Mouse (Mus musculus) spleen, embryonic (tissue): ENCODE results near the gene Apbb2.

ENCODE experiments used
- CTCF ChIA-PET: fragments of 350-600 bp; sonication (Branson Sonifier 250); formaldehyde crosslinking; loops from one replicate; lab custom pipeline; 2022; lab: Charles Lee

The Apbb2 gene

DNA sequence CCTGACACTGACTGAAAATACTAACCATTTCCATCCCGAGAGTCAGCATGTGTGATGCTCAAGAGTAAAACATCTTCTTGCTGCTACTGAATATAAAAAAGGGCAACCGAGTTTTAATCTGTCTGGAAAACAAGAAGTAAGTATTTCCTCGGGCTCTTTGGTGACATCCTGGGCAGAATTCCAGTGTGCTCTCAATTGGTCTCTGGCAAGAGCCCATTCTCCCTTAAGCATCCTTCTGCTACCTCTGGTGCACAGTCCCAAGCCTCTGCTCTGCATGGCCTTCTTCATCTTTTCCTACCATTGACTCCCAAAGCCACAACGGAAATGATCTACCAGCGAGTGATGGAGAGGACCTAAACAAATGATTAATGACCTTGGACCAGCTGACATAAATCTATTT is 99.1 kb downstream of the Apbb2 start:
- CTCF ChIA-PET: no interaction called here

DNA sequence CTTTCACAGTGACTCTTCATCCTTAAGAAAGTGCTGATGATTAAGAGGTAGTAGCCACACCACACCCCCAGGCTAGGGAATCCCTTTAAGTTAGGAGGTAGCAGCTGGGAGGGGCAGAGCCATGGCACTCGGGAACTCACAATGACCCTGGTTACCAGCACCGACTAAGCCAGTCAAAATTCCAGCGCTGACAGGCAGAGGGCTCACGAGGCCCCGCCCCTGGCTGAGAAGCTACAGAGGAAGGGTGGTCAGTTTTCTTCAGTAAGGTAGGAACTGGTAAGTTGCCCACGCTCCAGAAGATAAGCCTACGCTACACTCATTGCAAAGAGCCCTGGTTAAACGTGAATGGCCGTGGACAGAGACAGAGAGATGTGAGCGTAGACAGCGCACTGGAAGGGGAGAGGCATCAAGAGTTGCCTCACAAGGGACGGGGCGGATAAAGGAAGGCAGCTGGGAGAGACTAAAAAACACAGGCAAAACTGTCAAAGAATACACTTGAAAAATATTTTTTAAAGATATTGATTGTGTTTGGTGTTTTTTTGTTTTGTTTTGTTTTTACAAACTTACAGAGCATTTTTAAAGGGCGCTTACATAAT is 100.1 kb downstream of the Apbb2 start:
- CTCF ChIA-PET: interaction anchor here (0.6 kb wide), 1 partner anchor 100 kb away, joined by 6 read pairs; the partner anchor contains the start of gene Apbb2

- CTCF ChIA-PET: interaction anchor here (0.6 kb wide), 1 partner anchor 101 kb away, joined by 6 read pairs; the partner anchor contains the start of gene Apbb2
Observed at GRCm38 (mm10) chr5:66517503-66517902, 101.1 kb downstream of the Apbb2 start.

DNA sequence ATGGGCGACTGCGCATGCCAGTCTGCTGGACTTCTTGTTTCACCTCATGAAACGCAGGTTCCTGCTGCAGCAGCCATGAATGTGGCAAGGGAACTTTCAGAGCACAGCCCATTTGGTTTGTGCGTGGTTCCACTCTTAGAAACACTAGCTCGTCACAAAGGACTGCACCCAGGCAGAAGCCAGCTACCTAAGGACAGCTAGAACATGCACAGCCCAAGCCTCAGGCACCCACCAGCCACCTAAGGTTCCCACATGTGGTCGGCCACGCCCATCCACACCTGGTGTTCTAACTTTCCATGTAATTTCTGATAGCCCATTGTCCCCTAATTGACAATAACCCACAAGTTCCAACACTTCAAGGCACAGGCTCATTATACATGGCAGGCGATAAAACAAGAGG is 102.3 kb downstream of the Apbb2 start:
- CTCF ChIA-PET: no interaction called here

- CTCF ChIA-PET: no interaction called here
Observed at GRCm38 (mm10) chr5:66515271-66515670, 103.3 kb downstream of the Apbb2 start.

DNA sequence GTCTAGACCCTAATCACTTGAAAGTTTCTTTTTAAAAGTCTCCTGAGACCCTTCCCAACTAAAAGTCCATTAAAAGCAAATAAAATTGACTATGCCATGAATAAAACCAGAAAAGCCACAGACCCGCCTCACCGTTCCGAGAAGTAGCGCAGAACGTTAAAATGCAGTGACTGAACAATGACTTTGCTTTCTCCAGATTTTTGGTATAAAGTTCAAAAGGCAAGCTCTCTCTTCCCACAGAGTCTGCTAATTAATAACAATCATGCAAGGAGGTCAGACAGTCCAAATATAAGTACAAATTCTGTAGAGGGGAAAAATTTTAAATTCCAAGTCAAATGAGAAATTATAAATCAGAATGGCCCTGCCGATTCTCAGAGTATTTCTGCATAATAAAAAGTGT is 103.9 kb downstream of the Apbb2 start:
- CTCF ChIA-PET: no interaction called here

GRCm38 (mm10) chr5:66513412-66513811 is 105.2 kb downstream of the Apbb2 start:
- CTCF ChIA-PET: no interaction called here

GRCm38 (mm10) chr5:66512519-66512918 is 106.1 kb downstream of the Apbb2 start:
- CTCF ChIA-PET: no interaction called here

GRCm38 (mm10) chr5:66510716-66511115 is 107.9 kb downstream of the Apbb2 start:
- CTCF ChIA-PET: interaction anchor here (0.6 kb wide), 1 partner anchor 13 kb away, joined by 3 read pairs; no protein-coding TSS in a partner anchor

DNA sequence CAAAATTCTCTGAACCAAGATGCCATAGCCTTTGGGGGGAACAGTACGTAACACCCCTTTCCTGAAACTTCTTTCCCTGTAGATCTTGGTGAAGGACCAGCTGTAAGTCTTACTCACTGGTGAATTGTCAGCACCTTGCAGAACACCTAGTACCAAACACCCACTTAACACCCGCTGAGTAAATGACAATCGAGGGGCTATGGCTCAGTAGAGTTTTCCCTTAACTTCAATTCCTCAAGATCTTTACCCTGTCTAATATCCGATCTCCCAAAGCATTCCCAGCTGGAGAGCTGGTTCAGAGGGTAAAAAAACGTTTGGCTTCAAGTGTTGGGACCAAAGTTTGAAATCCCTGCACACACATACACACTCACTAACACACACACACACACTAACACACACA is 109.4 kb downstream of the Apbb2 start:
- CTCF ChIA-PET: no interaction called here

DNA sequence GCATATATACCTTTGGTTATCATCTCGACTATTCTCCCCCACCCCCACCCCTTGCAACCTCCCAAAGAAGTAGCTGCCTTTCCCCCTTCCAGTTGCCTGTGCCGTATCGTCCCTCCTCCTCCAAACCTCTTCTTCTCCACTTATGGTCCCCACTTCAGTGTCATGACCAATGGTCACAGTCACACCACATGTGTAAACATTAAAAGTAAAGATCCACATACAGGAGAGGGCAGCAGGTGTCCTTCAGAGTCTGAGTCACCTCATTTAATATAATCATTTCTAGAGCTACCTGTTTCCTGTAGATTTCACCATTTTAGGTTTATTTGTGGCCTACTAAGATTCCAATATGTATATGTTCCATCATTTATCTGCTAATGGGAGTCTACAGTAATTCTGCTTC is 113.0 kb downstream of the Apbb2 start:
- CTCF ChIA-PET: interaction anchor here (0.5 kb wide), 1 partner anchor 32 kb away, joined by 3 read pairs; no protein-coding TSS in a partner anchor

- CTCF ChIA-PET: no interaction called here
Observed at GRCm38 (mm10) chr5:66505071-66505470, 113.5 kb downstream of the Apbb2 start.

DNA sequence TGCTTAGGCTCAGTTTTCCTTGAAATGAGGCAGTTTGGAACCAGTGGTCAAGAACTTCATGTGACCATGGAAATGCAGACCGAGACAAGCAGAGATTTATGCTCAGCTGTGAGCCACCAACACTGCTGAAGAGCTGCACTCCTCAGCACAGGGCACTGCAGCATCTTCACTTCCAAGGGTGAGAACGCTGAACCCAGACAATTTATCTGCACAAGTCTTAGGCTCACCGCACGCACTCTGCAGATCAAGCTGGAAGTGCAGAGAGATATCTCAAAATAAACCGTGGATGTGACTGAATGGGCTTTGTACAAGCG is 114.2 kb downstream of the Apbb2 start:
- CTCF ChIA-PET: no interaction called here

- CTCF ChIA-PET: no interaction called here
Observed at GRCm38 (mm10) chr5:66503557-66504433, 114.8 kb downstream of the Apbb2 start.

GRCm38 (mm10) chr5:66503033-66503432 is 115.6 kb downstream of the Apbb2 start:
- CTCF ChIA-PET: no interaction called here

- CTCF ChIA-PET: no interaction called here
Observed at GRCm38 (mm10) chr5:66499621-66500020, 119.0 kb downstream of the Apbb2 start.

DNA sequence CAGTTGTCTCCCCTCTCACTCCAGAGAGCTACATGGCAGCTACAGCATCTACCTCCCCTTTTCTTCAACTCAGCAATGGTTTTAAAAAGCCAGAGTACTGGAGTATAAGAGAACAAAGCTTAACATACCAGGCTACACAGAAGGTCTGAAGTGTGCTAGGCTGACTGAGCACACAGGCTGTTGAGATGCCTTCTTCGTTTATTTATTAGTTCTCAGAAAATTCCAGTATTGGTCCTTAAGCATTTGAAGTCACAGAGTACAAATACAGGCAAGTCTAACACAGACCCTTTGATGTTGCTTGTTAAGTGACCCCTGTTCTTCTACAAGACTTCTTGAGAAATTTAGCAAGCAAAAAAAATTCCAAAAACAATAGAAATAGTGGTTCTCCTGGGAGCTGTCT is 120.4 kb downstream of the Apbb2 start:
- CTCF ChIA-PET: no interaction called here

- CTCF ChIA-PET: no interaction called here
Observed at GRCm38 (mm10) chr5:66497479-66498087, 121.0 kb downstream of the Apbb2 start.

DNA sequence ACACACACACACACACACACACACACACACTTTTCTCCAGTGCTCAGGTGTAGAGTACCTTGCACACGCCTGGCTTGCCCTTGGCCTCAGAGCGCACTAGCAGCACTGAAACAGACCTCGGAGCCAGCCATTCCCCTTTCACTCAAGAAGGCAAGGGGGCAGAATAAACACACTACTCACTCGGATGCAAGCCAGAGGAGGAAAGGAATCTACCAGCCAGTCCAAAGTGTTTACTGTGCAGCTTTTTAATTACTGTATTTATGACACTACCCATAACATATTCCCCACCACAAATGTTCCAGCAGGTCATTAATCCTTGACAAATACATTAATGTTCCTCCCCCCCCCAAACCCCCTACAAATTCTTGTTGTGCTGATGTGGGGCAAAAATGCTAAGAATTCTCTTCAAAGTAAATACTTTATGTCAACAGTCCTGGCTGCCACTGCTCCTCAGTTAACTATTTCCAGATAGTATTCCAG is 121.7 kb downstream of the Apbb2 start:
- CTCF ChIA-PET: no interaction called here

DNA sequence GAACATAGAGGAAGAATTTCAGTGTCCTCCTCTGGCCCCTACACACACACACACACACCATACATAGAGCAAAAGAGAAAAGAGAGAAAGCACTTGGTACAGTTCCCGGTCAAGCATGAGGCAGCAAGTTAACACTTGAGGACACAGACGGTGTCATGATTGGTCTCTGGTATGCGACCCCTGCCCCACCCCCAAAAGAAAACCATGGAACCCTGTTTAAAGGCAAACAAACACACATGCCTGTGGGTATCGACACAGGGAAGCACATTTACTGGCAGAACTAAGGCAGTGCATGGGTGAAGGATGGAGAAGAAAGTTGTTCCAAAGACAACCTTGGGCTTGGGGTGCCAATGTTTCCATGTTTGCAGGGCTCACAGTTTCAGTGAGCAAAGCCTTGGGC is 123.9 kb downstream of the Apbb2 start:
- CTCF ChIA-PET: no interaction called here

DNA sequence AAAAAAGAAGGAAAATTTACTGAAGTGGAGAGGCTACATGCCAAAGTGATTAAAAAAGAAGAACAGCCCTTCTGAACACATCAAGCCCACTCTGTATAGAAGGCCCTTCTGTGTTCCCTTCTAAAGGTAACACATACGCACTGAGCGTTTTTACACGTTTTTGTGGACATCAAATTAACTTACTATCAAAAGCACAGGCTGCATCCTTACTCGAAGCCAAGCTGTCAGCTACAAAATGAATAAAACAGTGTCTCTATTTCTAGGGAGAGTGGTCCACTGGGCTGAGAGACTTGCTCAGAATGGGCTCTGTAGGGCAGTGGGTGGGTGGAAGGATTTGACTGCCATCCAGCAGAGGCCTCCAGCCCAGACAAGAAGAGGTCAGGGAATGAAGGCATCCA is 126.0 kb downstream of the Apbb2 start:
- CTCF ChIA-PET: no interaction called here

DNA sequence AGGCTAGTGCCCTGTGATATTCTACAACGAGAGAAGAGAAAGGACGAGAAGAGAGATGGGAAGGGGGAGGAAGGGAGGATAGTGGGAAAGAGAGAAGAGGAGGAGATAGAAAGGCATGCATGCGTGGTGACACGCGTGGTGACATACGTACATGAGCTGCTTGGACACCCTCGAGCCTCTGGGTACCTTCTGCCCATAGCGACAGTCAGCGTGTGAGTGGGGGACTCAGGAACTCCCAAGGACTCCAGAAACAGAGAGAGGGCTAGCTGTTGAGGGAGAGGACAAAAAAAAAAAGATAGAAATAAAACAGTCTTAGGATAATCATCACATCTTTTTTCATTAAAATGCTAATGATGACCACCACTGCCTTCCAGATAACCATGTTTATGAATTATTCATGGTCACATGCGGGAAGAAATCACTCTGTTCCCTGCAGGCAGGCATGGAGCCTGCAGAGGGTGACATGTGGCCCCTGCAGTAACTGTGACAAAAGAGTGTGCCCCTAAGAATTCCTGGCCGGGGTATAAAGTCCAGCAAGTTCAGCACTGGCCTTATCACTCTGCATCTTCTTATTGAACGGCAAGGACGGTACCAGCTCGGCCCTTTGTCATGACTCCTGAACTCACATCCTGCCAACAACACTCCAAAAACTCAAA is 126.5 kb downstream of the Apbb2 start:
- CTCF ChIA-PET: no interaction called here
